ENCODE assay signal across 7 mouse cellular contexts in genomic region chr4:24896829-24897228, GRCm38 (mm10). TPM values are rescaled to one million over a fixed set of nuclear protein-coding genes. Genes with fewer than 3 reads are reported as not detected.
DNase-seq lines count a peak whose midpoint lies in the region; ATAC-seq lines count a peak whose summit lies in the region.

No protein-coding gene starts in this region.

- no peak overlapping the region for H3K9ac ChIP-seq in midbrain, embryonic 11.5 days (ENCODE audit: low read length)
- no peak overlapping the region for H3K9ac ChIP-seq in midbrain, embryonic 13.5 days (replicated peaks)
- no peak overlapping the region for H3K9ac ChIP-seq in embryonic facial prominence, embryonic 13.5 days

- no peaks in the 10 kb centered on the region for H3K27me3 ChIP-seq in midbrain, embryonic 11.5 days (ENCODE audit: control insufficient read depth, insufficient read depth, low read length)
- H3K27me3 ChIP-seq in midbrain, embryonic 13.5 days: no peaks in the 10 kb centered on the region
- no peaks in the 10 kb centered on the region for H3K27me3 ChIP-seq in embryonic facial prominence, embryonic 13.5 days

- H3K36me3 ChIP-seq in midbrain, embryonic 11.5 days (ENCODE audit: control insufficient read depth, insufficient read depth, low read length): peaks cover 3% of the 10 kb centered on the region; the same call in 1 of the 2 replicates
- H3K36me3 ChIP-seq in midbrain, embryonic 13.5 days: peaks cover 13% of the 10 kb centered on the region
- peaks cover 14% of the 10 kb centered on the region for H3K36me3 ChIP-seq in embryonic facial prominence, embryonic 13.5 days

- H3K4me3 ChIP-seq in midbrain, embryonic 11.5 days (ENCODE audit: low read depth, low read length): no peak overlapping the region
- no peak overlapping the region for H3K4me3 ChIP-seq in midbrain, embryonic 13.5 days (replicated peaks)
- H3K4me3 ChIP-seq in embryonic facial prominence, embryonic 13.5 days: no peak overlapping the region

- 0% methylated on average over 1 of the region's 1 CpGs for WGBS in midbrain, embryonic 11.5 days
- 0% methylated on average over 1 of the region's 1 CpGs for WGBS in midbrain, embryonic 13.5 days
- WGBS in embryonic facial prominence, embryonic 13.5 days: 0% methylated on average over 1 of the region's 1 CpGs

- peak; percentile 89 for DNase-seq in midbrain, embryonic 11.5 days (ENCODE audit: low spot score, missing footprints)
- DNase-seq in adipocyte (ENCODE audit: low spot score): peak; percentile 83
- DNase-seq in kidney, postnatal 10 days: peak; percentile 21

- H3K27ac ChIP-seq in midbrain, embryonic 11.5 days (ENCODE audit: low read depth, low read length): no peak overlapping the region
- H3K27ac ChIP-seq in midbrain, embryonic 13.5 days: no peak overlapping the region
- no peak overlapping the region for H3K27ac ChIP-seq in embryonic facial prominence, embryonic 13.5 days

- H3K9me3 ChIP-seq in midbrain, embryonic 11.5 days (ENCODE audit: control insufficient read depth, low read length): no peaks in the 10 kb centered on the region
- no peaks in the 10 kb centered on the region for H3K9me3 ChIP-seq in midbrain, embryonic 13.5 days
- no peaks in the 10 kb centered on the region for H3K9me3 ChIP-seq in embryonic facial prominence, embryonic 13.5 days

- no peak overlapping the region for H3K4me2 ChIP-seq in midbrain, embryonic 11.5 days
- no peak overlapping the region for H3K4me2 ChIP-seq in midbrain, embryonic 13.5 days (replicated peaks)
- H3K4me2 ChIP-seq in embryonic facial prominence, embryonic 13.5 days: peak overlapping the region; percentile 76

- no peak; the same call in 1 of the 2 replicates for ATAC-seq in midbrain, embryonic 11.5 days (ENCODE audit: low FRiP score)
- ATAC-seq in midbrain, embryonic 13.5 days: no peak
- no peak for ATAC-seq in embryonic facial prominence, embryonic 13.5 days (ENCODE audit: insufficient number of reproducible peaks, insufficient read depth, low FRiP score, low TSS enrichment, low read depth)
- peak; percentile 57 for ATAC-seq in megakaryocyte progenitor cell, adult 5-6 weeks (replicated peaks; ENCODE audit: poor library complexity)
- no peak for ATAC-seq in activated CD4-positive, CD25-positive, alpha-beta regulatory T cell, adult 4 months

- H3K4me1 ChIP-seq in midbrain, embryonic 11.5 days (ENCODE audit: control insufficient read depth, insufficient read depth, low read length): peaks cover 3% of the 10 kb centered on the region; the same call in 1 of the 2 replicates
- H3K4me1 ChIP-seq in midbrain, embryonic 13.5 days (replicated peaks): peaks cover 13% of the 10 kb centered on the region
- H3K4me1 ChIP-seq in embryonic facial prominence, embryonic 13.5 days: peaks cover 10% of the 10 kb centered on the region

RNA-seq across cellular contexts. Expression of gene Ndufaf4, which starts 1.1 kb away (rescaled TPM):
- polyA plus RNA-seq in midbrain, embryonic 11.5 days (2014; fragmentation: Nextera tagmentation; extraction: Ambion mirVana): 69.6 and 79.0 TPM in 2 replicates
- 57.7 and 58.0 TPM in 2 replicates for polyA plus RNA-seq in midbrain, embryonic 13.5 days (2015; fragmentation: Nextera tagmentation; extraction: Ambion mirVana)
- 53.3 and 56.4 TPM in 2 replicates for polyA plus RNA-seq in embryonic facial prominence, embryonic 13.5 days (2015; fragmentation: Nextera tagmentation; extraction: Ambion mirVana)
- 45.9 and 65.2 TPM in 2 replicates for total RNA-seq in megakaryocyte progenitor cell, adult 5-6 weeks (2015)
- total RNA-seq in megakaryocyte progenitor cell, adult 5-6 weeks (2017): 22.6 and 33.2 TPM in 2 replicates
- 10 to 100 TPM; 28.1 to 29.5 TPM for polyA plus RNA-seq in activated CD4-positive, CD25-positive, alpha-beta regulatory T cell, adult 4 months (2017; shearing (Covaris generic))

RNA-seq across cellular contexts. Expression of gene Klhl32, which starts 45.9 kb away (rescaled TPM):
- polyA plus RNA-seq in midbrain, embryonic 11.5 days (2014; fragmentation: Nextera tagmentation; extraction: Ambion mirVana): 5.8 and 6.4 TPM in 2 replicates
- polyA plus RNA-seq in midbrain, embryonic 13.5 days (2015; fragmentation: Nextera tagmentation; extraction: Ambion mirVana): 19.0 and 19.8 TPM in 2 replicates
- polyA plus RNA-seq in embryonic facial prominence, embryonic 13.5 days (2015; fragmentation: Nextera tagmentation; extraction: Ambion mirVana): 4.2 and 5.6 TPM in 2 replicates
- total RNA-seq in megakaryocyte progenitor cell, adult 5-6 weeks (2015): not detected in 2 replicates
- not detected in 2 replicates for total RNA-seq in megakaryocyte progenitor cell, adult 5-6 weeks (2017)
- polyA plus RNA-seq in activated CD4-positive, CD25-positive, alpha-beta regulatory T cell, adult 4 months (2017; shearing (Covaris generic)): under 1 TPM; 0.15 to 0.37 TPM

Comparison
In these comparisons a context has a peak if more than half of its experiments do, and no peak if none do; other contexts are left out.
1. DNase-seq: peak in every context shown above with its lines; median percentile 89 in midbrain, embryonic 11.5 days; 83 in adipocyte; 21 in kidney, postnatal 10 days.